Mouse (Mus musculus) liver, embryonic 14.5 days (tissue): ENCODE results near the gene Kcnk16. TPM values are rescaled to one million over a fixed set of nuclear protein-coding genes. Genes with fewer than 3 reads are reported as not detected.
A peak's percentile ranks its signal among the peaks of the same experiment; 100 is the strongest.

ENCODE experiments used
- ATAC-seq: fragments of 200-750 bp; cut with Nextera tagmentation; 2 replicates; pipeline ENCODE4 v1.8.0; 2017; ENCODE audit warnings: moderate number of reproducible peaks, mild to moderate bottlenecking, moderate library complexity; ENCODE audit not compliant: insufficient read depth
- DNase-seq, 3 experiments: peaks; one replicate each; pipeline ENCODE4 v3.0.0-alpha.2; 2012 to 2013; ENCODE audit warnings: low read depth in 3 of 3, low spot score in 3 of 3
- H3K27ac ChIP-seq: fragments of 300-500 bp; sonication (generic); 2 replicates; pipeline ENCODE4 v1.5.1; 2014; ENCODE audit warnings: moderate library complexity, mild to moderate bottlenecking, control low read depth, inconsistent platforms
- H3K27me3 ChIP-seq: fragments of 300-500 bp; sonication (generic); 2 replicates; pipeline ENCODE4 v1.6.1; 2014; ENCODE audit warnings: mild to moderate bottlenecking, low read length, moderate library complexity; ENCODE audit not compliant: control insufficient read depth, insufficient read depth
- H3K36me3 ChIP-seq: fragments of 300-500 bp; sonication (generic); replicated peaks from 2 replicates; pipeline ENCODE4 v1.6.1; 2014; ENCODE audit warnings: low read depth; ENCODE audit not compliant: control insufficient read depth, insufficient read depth
- H3K4me1 ChIP-seq, 2 experiments: fragments of 200-500 bp in 1 of 2; fragments of 300-500 bp in 1 of 2; sonication (generic) in 1 of 2; replicated peaks; 2 replicates each; pipeline ENCODE4 v1.6.1; 2012 to 2014; ENCODE audit warnings: antibody characterized with exemption in 1 of 2, inconsistent platforms in 1 of 2, low read length in 1 of 2; ENCODE audit not compliant: control insufficient read depth in 2 of 2, insufficient read depth in 2 of 2
- H3K4me2 ChIP-seq: fragments of 300-500 bp; sonication (generic); 2 replicates; pipeline ENCODE4 v1.6.1; 2014; ENCODE audit warnings: low read depth, mild to moderate bottlenecking, control low read depth, moderate library complexity
- H3K4me3 ChIP-seq, 2 experiments: fragments of 200-500 bp in 1 of 2; fragments of 300-500 bp in 1 of 2; sonication (generic) in 1 of 2; 2 replicates each; pipeline ENCODE4 v1.5.1; 2012 to 2014; ENCODE audit warnings: low read depth in 2 of 2, low read length in 2 of 2, mild to moderate bottlenecking in 2 of 2, control low read depth in 1 of 2, inconsistent platforms in 1 of 2, moderate library complexity in 1 of 2; ENCODE audit not compliant: insufficient read depth in 1 of 2
- H3K9ac ChIP-seq: fragments of 300-500 bp; sonication (generic); replicated peaks from 2 replicates; pipeline ENCODE4 v1.6.1; 2014; ENCODE audit warnings: mild to moderate bottlenecking, control low read depth, moderate library complexity
- H3K9me3 ChIP-seq: fragments of 300-500 bp; sonication (generic); 2 replicates; pipeline ENCODE4 v1.6.1; 2016; ENCODE audit warnings: low read length, mixed read lengths; ENCODE audit not compliant: control insufficient read depth
- CTCF ChIP-seq: IDR thresholded peaks from 2 replicates; pipeline ENCODE4 v1.5.1; 2016; ENCODE audit warnings: antibody characterized with exemption, low read depth, control low read depth
- EP300 ChIP-seq: IDR thresholded peaks from 2 replicates; pipeline ENCODE4 v1.6.1; 2016; ENCODE audit warnings: antibody characterized with exemption, low read depth
- WGBS: fragments of 180-500 bp; shearing (Covaris S2); extraction: QIAGEN DNeasy Blood & Tissue Kit; methylation state at CpG from one replicate; pipeline ENCODE4 v1.1.7; 2014; ENCODE audit not compliant: insufficient replicate concordance; 5-methylcytosine and 5-hydroxymethylcytosine counted together
- polyA plus RNA-seq, 2 experiments: library from polyadenylated mRNA; depleted of rRNA in 1 of 2; stranded (reverse) in 1 of 2; unstranded in 1 of 2; fragments of >200 nt; fragmentation: Nextera tagmentation in 1 of 2; extraction: Ambion mirVana in 1 of 2; gene quantifications; 2 replicates each; pipeline versions ENCODE4 v1.2.1 to v1.2.3; 2012 to 2014

Kcnk16 gene
- polyA plus RNA-seq, 2 experiments, result 5.4 to 8.8 TPM

DNA sequence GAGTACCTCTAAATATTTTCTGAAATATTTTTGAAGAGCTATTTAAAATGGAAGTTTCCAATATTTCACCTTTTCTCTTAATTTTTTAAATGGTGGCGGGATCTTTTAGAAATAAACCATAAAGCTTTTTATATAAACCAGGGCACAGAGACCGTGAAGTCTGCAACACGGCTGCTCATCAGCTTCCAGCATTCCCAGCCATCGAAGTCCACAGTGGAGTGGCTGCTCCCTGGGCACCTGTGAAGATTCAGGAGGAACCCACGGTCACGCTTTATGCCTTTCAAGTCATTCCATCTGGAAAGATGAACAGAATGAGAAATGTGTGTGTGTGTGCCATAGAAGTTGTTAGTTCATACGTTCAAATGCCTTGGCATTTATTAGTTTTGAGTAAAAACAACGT, 25.9 kb upstream of the Kcnk16 start:
- H3K36me3 ChIP-seq, result no peaks in the 10 kb centered on the region
- peaks cover 0 to 12% of the 10 kb centered on the region in 2 experiments; a peak in 2 of 4 replicates for H3K4me1 ChIP-seq
- peak overlapping the region; percentile 61 to 92 for H3K4me3 ChIP-seq
- H3K9me3 ChIP-seq, result no peaks in the 10 kb centered on the region
- no peak for TF ChIP-seq CTCF
- no peak for TF ChIP-seq EP300
- H3K9ac ChIP-seq, result peak overlapping the region; percentile 46
- WGBS, result 39% methylated on average over 8 of the region's 8 CpGs
- no peak for ATAC-seq
- no peak overlapping the region for H3K27ac ChIP-seq
- DNase-seq, result no peak
- peak overlapping the region; percentile 92 for H3K4me2 ChIP-seq
- no peaks in the 10 kb centered on the region for H3K27me3 ChIP-seq

GRCm38 (mm10) chr14:20294117-20294892, 25.3 kb upstream of the Kcnk16 start, which contains the start of gene Nudt13:
Gene Nudt13 (plus strand): TSS chr14:20294697.
- no peak within 1 kb of the TSS for H3K27ac ChIP-seq
- DNase-seq, result peak; percentile 88 to 92 (median 88)
- TF ChIP-seq CTCF (no peak), EP300 (no peak)
- H3K9ac ChIP-seq, result peak within 1 kb of the TSS; percentile 46
- no peaks in the 10 kb centered on the region for H3K9me3 ChIP-seq
- H3K36me3 ChIP-seq, result no peaks in the 10 kb centered on the region
- peak within 1 kb of the TSS; percentile 61 to 92 for H3K4me3 ChIP-seq
- ATAC-seq, result peak; percentile 89
- H3K27me3 ChIP-seq, result no peaks in the 10 kb centered on the region
- WGBS, result 19% methylated on average over 14 of the region's 14 CpGs
- peaks cover 0 to 12% of the 10 kb centered on the region in 2 experiments; a peak in 2 of 4 replicates for H3K4me1 ChIP-seq
- peak within 1 kb of the TSS; percentile 92 for H3K4me2 ChIP-seq

DNA sequence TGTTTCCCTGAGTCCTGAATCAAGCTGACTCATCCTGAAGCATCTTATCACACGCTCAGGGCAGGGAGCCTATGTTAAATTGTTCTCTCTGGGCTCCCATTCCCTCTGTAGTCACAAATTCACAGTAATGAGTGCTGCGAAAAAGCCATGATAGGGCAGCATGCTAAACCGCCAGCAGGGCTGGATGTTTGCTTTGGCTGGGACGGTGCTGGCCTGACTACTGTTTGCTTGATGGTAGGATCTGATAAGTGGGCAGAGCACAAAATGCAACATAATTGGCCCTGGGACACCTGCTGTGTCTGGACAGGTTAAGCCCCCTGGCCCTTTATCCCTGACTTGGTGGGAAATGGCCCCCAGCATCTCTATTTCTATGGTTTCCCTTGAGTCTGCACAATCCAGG, 22.4 kb upstream of the Kcnk16 start:
- TF ChIP-seq CTCF (no peak), EP300 (no peak)
- DNase-seq, result no peak
- Histone ChIP-seq H3K36me3 (no peaks in the 10 kb centered on the region), H3K27ac (no peak overlapping the region), H3K27me3 (no peaks in the 10 kb centered on the region), H3K4me3 (no peak overlapping the region), H3K4me1 (peaks cover 0 to 12% of the 10 kb centered on the region in 2 experiments; a peak in 2 of 4 replicates), H3K9me3 (no peaks in the 10 kb centered on the region), H3K9ac (no peak overlapping the region), H3K4me2 (no peak overlapping the region)
- 44% methylated on average over 4 of the region's 4 CpGs for WGBS
- ATAC-seq, result no peak

- H3K4me2 ChIP-seq, result peak overlapping the region; percentile 31
Measured at GRCm38 (mm10) chr14:20268421-20268820, 578 bp downstream of the Kcnk16 start.

GRCm38 (mm10) chr14:20262346-20262745, 6.7 kb downstream of the Kcnk16 start:
- H3K36me3 ChIP-seq, result no peaks in the 10 kb centered on the region
- no peaks in the 10 kb centered on the region for H3K4me1 ChIP-seq
- no peak overlapping the region for H3K4me3 ChIP-seq
- H3K27ac ChIP-seq, result no peak overlapping the region
- H3K4me2 ChIP-seq, result no peak overlapping the region
- ATAC-seq (no peak), DNase-seq (no peak)
- no peaks in the 10 kb centered on the region for H3K27me3 ChIP-seq
- H3K9me3 ChIP-seq, result no peaks in the 10 kb centered on the region
- TF ChIP-seq EP300 (no peak), CTCF (no peak)
- H3K9ac ChIP-seq, result no peak overlapping the region
- WGBS, result 46% methylated on average over 3 of the region's 4 CpGs

More at GRCm38 (mm10) chr14:20268421-20268820, 578 bp downstream of the Kcnk16 start:
- TF ChIP-seq EP300 (no peak), CTCF (no peak)
- WGBS, result 61% methylated on average over 6 of the region's 6 CpGs
- Histone ChIP-seq H3K9me3 (no peaks in the 10 kb centered on the region), H3K4me1 (peaks cover 0 to 2% of the 10 kb centered on the region in 2 experiments; a peak in 1 of 4 replicates), H3K27me3 (no peaks in the 10 kb centered on the region), H3K9ac (no peak overlapping the region), H3K36me3 (no peaks in the 10 kb centered on the region), H3K4me3 (no peak overlapping the region), H3K27ac (no peak overlapping the region)
- no peak for ATAC-seq
- DNase-seq, result no peak
